Mouse (Mus musculus): ENCODE measurements around the gene Yipf4. TPM values are rescaled to one million over a fixed set of nuclear protein-coding genes. Genes with fewer than 3 reads are reported as not detected.
"Not testable (repeated sequence)": the region's sequence is repeated elsewhere in the genome, so short reads cannot be mapped to it uniquely, and the experiment has no call there.

The Yipf4 gene
- polyA plus RNA-seq, 1 experiment: 10.0 TPM

DNA sequence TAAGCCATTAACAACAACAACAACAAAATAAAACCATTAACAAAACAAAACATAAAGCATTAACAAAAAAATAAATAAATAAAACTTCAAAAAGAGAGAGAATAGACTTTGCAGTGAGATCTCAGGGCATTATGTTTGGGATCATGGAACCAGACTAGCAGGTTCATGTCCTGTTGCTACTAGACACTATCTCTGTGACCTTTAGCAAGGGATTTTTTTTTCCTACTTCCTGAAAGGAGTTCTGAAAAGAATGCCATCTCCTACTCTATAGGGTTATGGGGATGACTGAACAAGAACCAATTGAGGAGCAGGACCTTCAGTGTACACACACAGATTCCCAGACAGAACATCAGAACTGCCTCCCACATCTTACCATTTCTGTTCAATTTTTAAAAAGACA is 25.8 kb upstream of the Yipf4 start:
- H3K36me3 ChIP-seq (ENCODE audit: control insufficient read depth): no peaks in the 10 kb centered on the region
- H3K4me3 ChIP-seq (replicated peaks): no peak overlapping the region
- no peaks in the 10 kb centered on the region for H3K4me1 ChIP-seq (ENCODE audit: control insufficient read depth)
- TF ChIP-seq TAL1 (IDR thresholded peaks at IDR 0.05; ENCODE audit: low read length): no peak
- TF ChIP-seq GATA1 (IDR thresholded peaks at IDR 0.05; ENCODE audit: low read length): no peak
- no peaks in the 10 kb centered on the region for H3K9me3 ChIP-seq (ENCODE audit: control insufficient read depth, low read length)
- no peaks in the 10 kb centered on the region for H3K27me3 ChIP-seq (ENCODE audit: control insufficient read depth)

DNA sequence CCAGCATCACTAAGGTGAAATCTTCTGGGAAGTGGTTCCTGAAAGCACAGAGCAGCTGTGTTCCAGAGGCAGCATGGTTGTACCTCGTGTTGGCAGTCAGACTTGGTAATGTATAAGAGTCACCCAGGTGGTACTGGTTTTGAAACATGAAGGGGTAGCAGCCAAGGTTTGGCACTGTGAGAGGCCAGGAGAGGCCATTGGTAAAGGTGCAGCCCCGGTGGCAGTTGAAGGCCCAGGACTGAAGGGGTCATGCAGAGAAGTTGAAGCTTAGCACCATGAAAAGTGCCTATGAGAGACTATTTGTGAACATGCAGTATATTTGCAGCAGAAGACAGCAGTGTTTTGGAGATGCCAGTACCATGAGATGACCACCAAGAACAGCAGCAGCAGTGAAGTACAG is 21.3 kb upstream of the Yipf4 start:
- not testable (repeated sequence) for H3K27me3 ChIP-seq (ENCODE audit: control insufficient read depth); H3K4me1 ChIP-seq (ENCODE audit: control insufficient read depth); H3K9me3 ChIP-seq (ENCODE audit: control insufficient read depth, low read length); H3K4me3 ChIP-seq (replicated peaks); H3K36me3 ChIP-seq (ENCODE audit: control insufficient read depth)

DNA sequence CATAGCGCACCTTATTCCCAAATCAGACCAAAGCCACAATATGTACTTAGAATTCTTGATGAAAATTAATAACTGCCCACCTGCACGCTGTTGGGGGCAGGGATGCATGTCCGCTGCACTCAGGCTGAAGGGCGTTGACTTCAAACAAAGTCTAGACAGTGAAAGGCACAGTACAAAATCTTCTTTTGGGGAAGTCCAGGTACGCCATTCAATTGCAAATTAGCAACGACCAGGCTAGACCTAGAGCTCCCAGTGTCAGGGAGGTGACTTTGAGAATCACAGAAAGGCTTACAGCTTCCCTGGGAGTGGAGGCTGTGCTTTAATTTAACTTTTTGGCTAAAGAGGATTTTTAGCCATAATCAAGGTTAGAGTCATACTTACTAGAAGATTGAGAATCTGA is 19.2 kb upstream of the Yipf4 start:
- H3K4me3 ChIP-seq (replicated peaks); H3K9me3 ChIP-seq (ENCODE audit: control insufficient read depth, low read length); H3K27me3 ChIP-seq (ENCODE audit: control insufficient read depth); H3K4me1 ChIP-seq (ENCODE audit: control insufficient read depth); H3K36me3 ChIP-seq (ENCODE audit: control insufficient read depth): not testable (repeated sequence)

DNA sequence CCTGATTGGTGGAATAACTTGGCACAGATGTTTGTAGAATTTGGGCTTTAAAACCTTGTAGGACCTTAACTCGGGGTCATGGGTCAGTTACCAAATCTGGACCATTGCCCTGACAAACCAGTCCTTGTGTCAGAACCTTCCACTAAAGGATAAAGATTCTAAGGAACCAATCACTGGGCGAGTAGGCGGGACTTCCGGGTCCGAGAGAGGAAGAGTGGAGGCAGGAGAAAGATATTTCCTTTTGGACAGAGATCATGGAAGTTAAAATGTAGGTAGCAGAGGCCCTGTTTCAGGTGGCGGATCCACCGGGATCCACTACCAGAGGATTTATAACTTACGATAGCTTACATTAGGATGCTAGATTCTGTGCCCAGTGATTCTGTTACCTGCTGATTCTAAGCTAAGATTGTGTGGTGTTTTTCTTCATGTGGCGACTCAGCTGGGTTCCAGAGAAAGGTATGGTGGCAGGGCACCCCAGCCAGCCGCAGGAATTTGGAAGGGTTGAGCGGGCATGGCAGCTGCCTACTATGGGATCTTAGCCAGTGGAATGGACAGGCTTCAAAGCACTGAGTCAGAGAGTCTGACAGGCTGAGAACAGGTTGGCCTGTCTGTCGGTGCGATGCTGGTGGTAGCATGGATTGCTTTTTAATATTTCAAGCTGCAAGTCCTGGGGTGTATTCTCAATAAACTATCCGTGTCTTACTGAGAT is 8.8 kb upstream of the Yipf4 start:
- no peak for TF ChIP-seq GATA1 (IDR thresholded peaks at IDR 0.05; ENCODE audit: low read length)
- no peak for TF ChIP-seq TAL1 (IDR thresholded peaks at IDR 0.05; ENCODE audit: low read length)
- Histone ChIP-seq H3K36me3 (ENCODE audit: control insufficient read depth) (no peaks in the 10 kb centered on the region), H3K27me3 (ENCODE audit: control insufficient read depth) (peaks cover 5% of the 10 kb centered on the region), H3K9me3 (ENCODE audit: control insufficient read depth, low read length) (no peaks in the 10 kb centered on the region), H3K4me3 (replicated peaks) (no peak overlapping the region), H3K4me1 (ENCODE audit: control insufficient read depth) (no peaks in the 10 kb centered on the region)

DNA sequence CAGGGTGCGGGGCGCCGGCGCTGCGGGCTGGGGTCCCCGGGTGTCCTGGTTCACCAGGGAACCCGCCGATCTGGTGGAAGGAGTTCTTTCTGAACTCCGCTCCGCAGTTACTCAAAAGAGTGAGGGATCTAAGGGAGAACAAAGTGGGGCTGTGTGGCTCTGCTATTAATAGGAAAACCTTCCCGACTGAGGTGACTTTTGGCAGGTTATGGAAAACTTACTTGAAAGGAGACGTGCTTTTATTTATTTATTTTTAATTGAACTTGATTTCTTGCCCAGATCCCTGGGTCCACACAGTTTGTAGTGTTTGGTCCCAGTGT is 568 bp downstream of the Yipf4 start:
- peak overlapping the region; percentile 97 for H3K4me3 ChIP-seq (replicated peaks)
- no peaks in the 10 kb centered on the region for H3K9me3 ChIP-seq (ENCODE audit: control insufficient read depth, low read length)
- no peak for TF ChIP-seq TAL1 (IDR thresholded peaks at IDR 0.05; ENCODE audit: low read length)
- no peak for TF ChIP-seq GATA1 (IDR thresholded peaks at IDR 0.05; ENCODE audit: low read length)
- peaks cover 16% of the 10 kb centered on the region for H3K4me1 ChIP-seq (ENCODE audit: control insufficient read depth)
- peaks cover 34% of the 10 kb centered on the region for H3K36me3 ChIP-seq (ENCODE audit: control insufficient read depth)
- H3K27me3 ChIP-seq (ENCODE audit: control insufficient read depth): peaks cover 9% of the 10 kb centered on the region

DNA sequence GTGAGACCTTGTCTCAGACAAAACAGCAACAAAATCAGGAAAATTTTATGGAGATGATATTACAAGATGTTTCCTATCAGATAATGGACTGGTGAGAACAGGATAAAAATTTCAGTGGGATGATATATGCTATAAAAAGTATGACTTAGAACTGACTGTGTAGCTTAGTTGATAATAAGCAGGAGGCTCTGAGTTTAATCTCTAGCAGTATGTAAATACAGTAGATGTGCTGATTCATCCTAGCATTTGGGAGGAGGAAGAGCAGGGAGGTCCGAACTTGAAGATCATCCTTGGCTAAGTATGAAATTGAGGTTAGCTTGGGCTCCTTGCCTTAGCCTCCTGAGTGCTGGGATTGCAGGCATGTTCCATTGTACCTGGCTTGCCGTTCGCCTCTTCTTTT is 2.3 kb downstream of the Yipf4 start:
- Histone ChIP-seq H3K36me3 (ENCODE audit: control insufficient read depth) (peaks cover 51% of the 10 kb centered on the region), H3K4me1 (ENCODE audit: control insufficient read depth) (peaks cover 16% of the 10 kb centered on the region), H3K4me3 (replicated peaks) (peak overlapping the region; percentile 97), H3K9me3 (ENCODE audit: control insufficient read depth, low read length) (no peaks in the 10 kb centered on the region), H3K27me3 (ENCODE audit: control insufficient read depth) (peaks cover 4% of the 10 kb centered on the region; the same call in 1 of the 2 replicates)
- TF ChIP-seq GATA1 (IDR thresholded peaks at IDR 0.05; ENCODE audit: low read length) (peak; percentile 63), TAL1 (IDR thresholded peaks at IDR 0.05; ENCODE audit: low read length) (no peak)

DNA sequence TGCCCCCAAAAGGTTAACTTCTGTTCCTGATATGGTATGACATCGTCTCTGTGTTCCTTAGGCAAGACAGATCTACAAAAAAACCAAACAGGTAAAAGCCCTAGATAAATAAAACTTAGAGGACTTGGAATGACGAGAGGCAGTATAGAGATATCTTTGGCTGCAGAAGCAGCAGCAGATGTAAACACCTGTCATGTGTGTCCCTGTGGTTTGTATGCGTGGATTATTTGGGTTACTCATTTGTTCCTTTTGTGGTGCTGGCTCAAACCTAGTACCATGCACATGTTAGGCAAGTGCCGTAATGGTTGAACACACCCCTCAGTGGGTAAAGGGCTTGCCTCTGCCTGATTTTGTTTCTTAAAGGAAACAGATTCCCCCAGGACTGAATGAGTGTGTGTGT is 10.9 kb downstream of the Yipf4 start:
- no peaks in the 10 kb centered on the region for H3K9me3 ChIP-seq (ENCODE audit: control insufficient read depth, low read length)
- H3K4me1 ChIP-seq (ENCODE audit: control insufficient read depth): no peaks in the 10 kb centered on the region
- H3K27me3 ChIP-seq (ENCODE audit: control insufficient read depth): no peaks in the 10 kb centered on the region
- TF ChIP-seq TAL1 (IDR thresholded peaks at IDR 0.05; ENCODE audit: low read length) (no peak), GATA1 (IDR thresholded peaks at IDR 0.05; ENCODE audit: low read length) (no peak)
- H3K4me3 ChIP-seq (replicated peaks): no peak overlapping the region
- H3K36me3 ChIP-seq (ENCODE audit: control insufficient read depth): peaks cover 63% of the 10 kb centered on the region

DNA sequence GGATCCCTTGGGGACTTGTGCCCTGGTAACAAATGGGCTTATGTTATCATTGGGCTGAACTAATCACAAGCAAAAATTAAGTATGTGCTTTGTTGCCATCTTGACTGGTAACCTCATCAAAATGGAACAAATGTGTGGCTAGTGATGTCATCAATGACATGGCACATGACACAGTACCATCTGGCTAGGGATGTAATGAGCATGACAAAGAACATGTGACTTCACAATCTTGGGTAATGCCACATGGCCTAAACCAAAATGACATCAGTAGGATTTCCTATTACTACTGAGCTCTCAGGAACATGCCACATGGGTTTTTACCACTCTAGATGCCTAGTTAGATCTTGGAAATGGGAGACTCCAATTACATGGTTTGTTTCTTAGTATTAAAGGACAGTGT is 11.8 kb downstream of the Yipf4 start:
- TF ChIP-seq TAL1 (IDR thresholded peaks at IDR 0.05; ENCODE audit: low read length): no peak
- H3K27me3 ChIP-seq (ENCODE audit: control insufficient read depth): no peaks in the 10 kb centered on the region
- no peaks in the 10 kb centered on the region for H3K9me3 ChIP-seq (ENCODE audit: control insufficient read depth, low read length)
- no peak overlapping the region for H3K4me3 ChIP-seq (replicated peaks)
- peaks cover 55% of the 10 kb centered on the region for H3K36me3 ChIP-seq (ENCODE audit: control insufficient read depth)
- H3K4me1 ChIP-seq (ENCODE audit: control insufficient read depth): no peaks in the 10 kb centered on the region

DNA sequence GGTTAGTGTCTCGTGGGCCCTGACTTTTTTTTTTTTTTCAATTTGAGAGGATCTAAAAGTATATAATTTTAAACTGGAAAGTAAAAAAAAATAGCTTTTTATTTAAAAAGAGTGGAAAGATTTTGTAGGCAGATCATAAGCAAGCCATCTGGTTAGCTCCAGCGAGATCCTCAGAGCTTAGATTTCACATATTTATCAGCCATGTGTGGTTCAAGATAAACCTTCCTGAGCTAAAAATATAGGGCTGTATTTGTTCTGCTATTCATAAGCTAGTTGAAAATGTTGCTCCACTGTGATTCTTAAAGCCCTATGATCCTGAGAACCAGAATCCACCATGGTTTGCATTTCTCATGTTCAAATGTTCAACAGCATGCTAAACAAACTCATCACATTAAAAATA is 18.6 kb downstream of the Yipf4 start:
- no peak overlapping the region for H3K4me3 ChIP-seq (replicated peaks)
- H3K9me3 ChIP-seq (ENCODE audit: control insufficient read depth, low read length): no peaks in the 10 kb centered on the region
- no peaks in the 10 kb centered on the region for H3K27me3 ChIP-seq (ENCODE audit: control insufficient read depth)
- peaks cover 7% of the 10 kb centered on the region for H3K4me1 ChIP-seq (ENCODE audit: control insufficient read depth)
- no peaks in the 10 kb centered on the region for H3K36me3 ChIP-seq (ENCODE audit: control insufficient read depth)
- TF ChIP-seq GATA1 (IDR thresholded peaks at IDR 0.05; ENCODE audit: low read length) (no peak), TAL1 (IDR thresholded peaks at IDR 0.05; ENCODE audit: low read length) (no peak)

DNA sequence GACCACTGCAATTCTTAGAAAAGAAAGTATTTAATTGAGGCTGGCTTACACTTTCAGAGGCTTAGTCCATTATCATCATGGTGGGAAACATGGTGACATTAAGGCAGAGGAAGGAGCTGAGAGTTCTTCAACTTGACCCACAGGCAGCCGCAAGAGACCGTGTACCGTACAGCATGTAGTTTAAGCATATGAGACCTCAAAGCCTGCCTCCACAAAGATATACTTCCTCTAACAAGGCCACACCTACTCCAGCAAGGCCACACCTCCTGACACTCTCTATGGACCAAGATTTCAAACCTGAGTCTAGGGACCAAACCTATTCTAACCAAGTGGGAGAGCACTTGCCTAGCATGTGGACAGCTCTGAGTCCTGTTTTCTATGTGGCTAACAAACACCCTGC is 19.3 kb downstream of the Yipf4 start:
- no peak for TF ChIP-seq GATA1 (IDR thresholded peaks at IDR 0.05; ENCODE audit: low read length)
- peaks cover 7% of the 10 kb centered on the region for H3K4me1 ChIP-seq (ENCODE audit: control insufficient read depth)
- no peaks in the 10 kb centered on the region for H3K27me3 ChIP-seq (ENCODE audit: control insufficient read depth)
- no peaks in the 10 kb centered on the region for H3K36me3 ChIP-seq (ENCODE audit: control insufficient read depth)
- no peaks in the 10 kb centered on the region for H3K9me3 ChIP-seq (ENCODE audit: control insufficient read depth, low read length)
- H3K4me3 ChIP-seq (replicated peaks): no peak overlapping the region
